Mouse (Mus musculus): ENCODE results near the gene Btnl2.
A peak's percentile ranks its signal among the peaks of the same experiment; 100 is the strongest.
"Not testable (repeated sequence)": the region's sequence is repeated elsewhere in the genome, so short reads cannot be mapped to it uniquely, and the experiment has no call there.

Gene Btnl2

DNA sequence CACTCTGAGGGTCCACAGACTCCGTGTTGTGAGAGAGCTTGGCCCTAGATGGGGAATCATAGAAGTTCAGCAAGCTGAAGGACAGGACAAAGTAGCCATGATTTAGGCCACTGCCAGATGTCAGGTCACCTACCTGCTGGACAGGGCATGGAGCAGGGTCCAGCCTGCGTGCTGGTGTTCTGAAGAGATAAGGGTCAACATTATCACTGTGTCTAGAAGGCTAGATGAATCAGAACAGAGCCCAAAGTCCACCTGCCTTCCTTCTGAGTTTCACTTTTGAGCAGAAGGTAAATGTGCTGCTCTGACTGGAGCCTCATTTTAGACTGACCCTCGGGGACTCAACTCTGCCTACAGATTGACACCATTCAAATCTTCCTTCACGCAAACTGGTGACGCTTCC is at the start of gene Btnl2:
Gene Btnl2 (plus strand): TSS at position 284 of the 400 bp plus-strand sequence.
- DNase-seq (ENCODE audit: low read depth in 2 of 2, low spot score in 2 of 2), result no peak

DNA sequence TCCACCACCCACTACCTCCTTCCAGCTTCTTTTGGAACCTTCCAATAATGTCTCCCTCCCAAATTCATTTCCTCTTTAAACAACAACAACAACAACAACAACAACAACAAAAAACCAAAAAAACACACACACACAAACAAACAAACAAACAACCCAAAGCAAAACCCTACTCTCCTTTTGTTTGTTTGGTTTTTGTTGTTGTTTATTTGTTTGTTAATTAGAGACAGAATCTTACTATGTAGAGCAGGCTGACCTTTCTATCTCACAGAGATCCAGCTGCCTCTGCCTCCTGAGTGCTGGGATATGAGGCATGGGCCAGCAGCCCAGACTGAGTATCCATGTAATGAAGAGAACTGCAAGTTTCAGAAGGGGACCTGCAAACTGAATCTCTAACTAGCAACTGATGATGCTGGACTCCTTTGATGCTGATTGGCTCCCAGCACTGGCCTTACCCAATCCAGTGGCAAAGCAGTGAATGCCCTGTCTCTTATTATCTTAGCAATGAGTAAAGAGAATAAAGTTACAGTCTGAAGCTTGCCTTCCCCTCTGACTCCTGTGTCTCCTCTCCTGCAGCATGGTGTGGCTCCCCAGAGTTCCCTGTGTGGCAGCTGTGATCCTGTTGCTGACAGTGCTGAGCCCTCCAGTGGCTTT is 49.1 kb upstream of the Btnl2 start, which contains the start of gene H2-Eb1:
Gene H2-Eb1 (plus strand): TSS at position 488 of the 651 bp plus-strand sequence.
- DNase-seq (ENCODE audit: low read depth in 2 of 2, low spot score in 2 of 2), result peak; percentile 76 to 88

DNA sequence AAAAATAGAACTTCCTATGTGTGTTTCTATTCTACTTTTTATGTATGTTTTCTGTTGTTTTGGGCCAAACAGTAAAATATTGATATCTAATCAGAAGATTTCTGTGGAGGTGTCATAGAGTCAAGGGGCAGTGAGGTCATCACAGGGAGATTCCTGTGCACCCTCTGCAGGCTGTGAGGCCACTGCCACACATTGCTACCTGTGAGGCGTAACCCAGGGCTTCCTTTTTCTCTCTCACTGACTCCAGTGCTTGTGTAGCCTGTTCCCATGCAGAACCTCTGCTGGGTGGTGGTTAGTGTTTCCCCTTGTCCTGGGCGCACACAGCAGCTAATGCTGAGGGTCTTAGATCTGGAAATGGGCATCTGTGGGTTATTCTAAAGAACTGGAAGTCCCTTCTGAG is 48.2 kb upstream of the Btnl2 start:
- DNase-seq (ENCODE audit: low read depth in 2 of 2, low spot score in 2 of 2), result no peak

DNA sequence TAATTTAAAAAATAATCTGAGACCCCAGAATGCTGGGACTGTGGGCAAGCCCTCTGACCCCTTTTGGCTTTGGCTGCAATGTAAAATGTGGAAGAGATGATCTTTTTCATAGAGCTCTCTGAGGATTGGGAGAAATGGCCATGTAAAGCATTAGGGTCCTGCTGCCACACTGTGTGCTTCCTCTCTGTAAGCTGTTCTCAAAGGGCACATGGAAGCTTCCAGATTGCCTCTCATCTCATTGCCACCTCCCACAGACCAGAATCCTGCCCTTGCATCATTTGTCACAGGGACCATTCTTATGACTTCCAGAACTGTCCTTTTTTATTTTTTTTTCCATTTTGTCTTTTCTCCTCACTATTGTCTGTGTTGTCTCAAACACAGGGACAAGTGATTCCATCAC is 47.4 kb upstream of the Btnl2 start:
- DNase-seq (ENCODE audit: low read depth in 2 of 2, low spot score in 2 of 2), result no peak

DNA sequence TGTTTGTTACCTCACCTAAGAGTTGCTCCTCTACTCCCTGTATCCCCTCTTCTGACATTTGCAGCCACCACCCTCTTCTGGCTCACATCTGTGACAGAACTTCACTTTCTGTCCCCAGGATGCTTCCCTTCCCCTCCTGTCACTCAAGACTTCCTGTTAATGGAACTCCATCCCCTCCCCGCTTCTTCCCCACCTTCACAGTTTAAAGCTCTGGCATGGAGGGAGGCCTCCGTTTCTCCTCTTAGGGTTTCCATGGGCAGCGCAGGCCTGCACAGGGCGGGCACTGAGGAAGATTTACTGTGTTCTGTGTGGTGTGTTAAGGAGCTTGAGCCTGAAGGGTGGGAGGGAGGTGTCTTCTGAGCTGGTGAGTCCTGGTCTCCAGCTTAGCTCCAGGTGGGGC is 46.5 kb upstream of the Btnl2 start:
- DNase-seq (ENCODE audit: low read depth in 2 of 2, low spot score in 2 of 2), result no peak

DNA sequence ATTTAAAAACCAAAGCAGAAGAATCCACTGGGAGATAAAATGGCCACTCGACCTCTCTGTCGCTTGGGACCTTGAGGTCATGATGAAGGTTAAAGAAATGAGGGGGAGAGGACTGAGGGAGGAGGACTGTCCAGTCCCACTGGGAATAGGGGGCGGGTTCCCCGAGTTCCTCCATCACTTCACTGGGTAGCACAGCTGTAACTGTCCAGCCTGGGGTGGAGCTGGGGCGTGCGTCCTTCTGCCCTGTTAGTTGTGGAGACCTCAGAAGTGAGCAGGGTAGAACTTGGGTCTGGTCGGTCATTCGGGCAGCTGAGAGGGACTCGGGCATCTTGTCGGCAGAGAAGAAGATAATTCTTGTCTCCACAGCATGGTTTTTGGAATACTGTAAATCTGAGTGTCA is 45.4 kb upstream of the Btnl2 start:
- DNase-seq (ENCODE audit: low read depth in 2 of 2, low spot score in 2 of 2), result no peak

DNA sequence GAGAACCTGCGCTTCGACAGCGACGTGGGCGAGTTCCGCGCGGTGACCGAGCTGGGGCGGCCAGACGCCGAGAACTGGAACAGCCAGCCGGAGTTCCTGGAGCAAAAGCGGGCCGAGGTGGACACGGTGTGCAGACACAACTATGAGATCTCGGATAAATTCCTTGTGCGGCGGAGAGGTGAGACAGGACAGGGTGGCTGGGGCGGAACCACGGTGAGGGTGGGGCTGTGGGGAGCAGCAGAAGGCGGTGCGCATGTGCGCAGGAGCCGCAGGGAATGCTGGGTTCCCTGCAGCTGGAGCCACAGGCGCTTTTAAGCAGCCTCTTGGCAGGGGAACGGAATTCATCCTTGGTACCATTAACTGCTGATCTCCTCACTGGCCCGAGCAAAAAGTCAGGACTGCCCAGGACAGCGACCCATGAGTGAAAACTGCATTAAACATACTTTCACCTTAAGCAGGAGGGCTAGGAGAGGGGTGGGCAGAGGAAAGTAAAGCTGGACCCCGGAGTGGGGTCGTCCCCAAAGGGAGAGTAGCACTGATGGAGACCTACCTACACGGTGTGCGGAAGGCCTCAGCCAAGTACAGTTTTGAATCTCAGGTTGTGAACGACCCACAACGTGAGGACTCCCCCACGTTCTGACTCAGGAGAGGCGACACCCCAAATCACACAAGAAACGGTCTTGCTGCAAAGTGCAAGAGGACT is 44.8 kb upstream of the Btnl2 start:
- DNase-seq (ENCODE audit: low read depth in 2 of 2, low spot score in 2 of 2), result no peak

DNA sequence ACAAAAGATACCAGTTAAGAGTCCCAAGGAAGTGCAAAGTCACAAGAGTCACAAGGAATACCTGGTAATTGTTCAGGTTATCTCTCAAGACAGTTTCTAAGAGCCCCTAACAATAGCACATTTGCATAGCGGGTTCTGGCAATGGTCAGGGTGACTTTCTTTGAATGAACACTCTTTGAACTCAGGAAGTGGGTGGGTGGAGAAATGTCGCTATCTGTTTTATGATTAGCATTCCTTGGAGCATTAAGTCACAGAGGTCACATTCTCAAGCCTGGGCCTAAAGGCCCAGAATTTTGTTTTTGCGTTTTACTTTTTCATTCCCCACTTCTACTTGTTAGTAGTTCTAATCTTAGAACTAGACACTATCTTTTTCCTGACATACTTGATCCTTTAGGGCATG is 44.1 kb upstream of the Btnl2 start:
- not testable (repeated sequence) for DNase-seq (ENCODE audit: low read depth in 2 of 2, low spot score in 2 of 2)

DNA sequence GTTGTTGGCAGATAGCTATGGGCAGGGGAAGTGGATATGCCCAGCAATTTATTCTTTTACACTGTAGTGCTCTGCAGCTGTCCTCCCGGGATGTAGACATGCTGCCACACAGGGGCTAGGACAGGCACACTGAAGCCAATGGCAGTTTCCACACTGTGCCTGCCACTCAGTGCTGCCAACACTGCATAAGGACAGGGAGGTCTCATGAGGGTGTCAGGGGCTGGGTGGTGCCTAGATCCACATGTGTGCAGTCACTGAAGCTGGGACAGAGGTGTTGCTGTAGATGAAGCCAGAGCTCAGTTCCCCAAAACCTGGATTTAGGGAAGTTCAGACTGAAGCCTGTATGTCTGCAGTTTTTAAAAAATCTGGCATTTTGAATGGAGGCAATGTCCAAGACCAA is 42.4 kb upstream of the Btnl2 start:
- DNase-seq (ENCODE audit: low read depth in 2 of 2, low spot score in 2 of 2), result no peak

DNA sequence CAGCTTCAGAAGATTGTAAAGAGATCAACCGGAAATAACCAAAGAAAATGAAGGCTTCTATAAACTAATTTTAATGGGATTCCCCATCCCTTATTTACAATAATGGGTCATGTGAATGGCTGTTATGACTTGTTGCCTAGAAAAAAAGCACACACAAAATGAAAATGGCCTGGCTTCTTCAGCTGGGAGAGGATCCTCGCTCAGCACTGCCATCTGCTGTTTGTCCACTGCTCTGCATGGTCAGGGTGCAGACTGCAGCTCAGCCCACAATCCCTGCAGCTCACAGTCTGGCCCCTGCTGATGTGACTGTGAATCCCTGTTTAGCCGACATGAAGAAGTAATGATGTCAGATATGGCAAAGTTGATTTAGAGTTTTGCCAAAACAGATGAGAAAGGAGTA is 41.2 kb upstream of the Btnl2 start:
- DNase-seq (ENCODE audit: low read depth in 2 of 2, low spot score in 2 of 2), result peak; percentile 72 to 88

DNA sequence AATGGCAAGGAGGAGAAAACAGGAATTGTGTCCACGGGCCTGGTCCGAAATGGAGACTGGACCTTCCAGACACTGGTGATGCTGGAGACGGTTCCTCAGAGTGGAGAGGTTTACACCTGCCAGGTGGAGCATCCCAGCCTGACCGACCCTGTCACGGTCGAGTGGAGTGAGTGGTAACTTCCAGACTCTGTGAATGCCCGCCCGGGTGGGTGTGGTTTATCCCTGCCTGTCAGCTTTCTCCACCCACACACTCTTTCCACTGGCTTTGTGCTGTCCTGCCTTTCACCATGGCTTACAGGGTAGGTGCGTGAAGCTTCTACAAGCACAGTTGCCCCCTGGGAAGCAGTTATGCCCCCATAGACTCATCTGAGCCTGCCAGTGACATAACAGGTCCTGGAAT is 40.3 kb upstream of the Btnl2 start:
- DNase-seq (ENCODE audit: low read depth in 2 of 2, low spot score in 2 of 2), result no peak

DNA sequence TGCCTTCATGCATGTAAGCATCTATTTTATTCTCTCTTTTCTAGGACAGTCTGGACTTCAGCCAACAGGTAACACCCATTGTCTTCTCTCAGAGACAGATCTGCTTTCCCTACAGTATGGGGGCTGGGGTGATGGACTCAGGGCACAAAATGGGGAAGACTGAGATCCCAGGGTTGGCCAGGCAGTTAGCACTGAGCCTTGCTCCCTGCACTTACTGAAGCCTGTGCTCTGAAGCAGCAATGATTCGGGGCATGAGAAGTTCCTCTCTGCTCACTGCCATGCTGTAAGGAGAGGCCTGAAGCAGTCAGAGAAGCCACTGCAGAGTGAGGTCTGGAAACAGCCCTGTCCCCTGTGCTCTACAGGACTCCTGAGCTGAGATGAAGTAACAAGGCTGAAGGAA is 39.1 kb upstream of the Btnl2 start:
- DNase-seq (ENCODE audit: low read depth in 2 of 2, low spot score in 2 of 2), result no peak

DNA sequence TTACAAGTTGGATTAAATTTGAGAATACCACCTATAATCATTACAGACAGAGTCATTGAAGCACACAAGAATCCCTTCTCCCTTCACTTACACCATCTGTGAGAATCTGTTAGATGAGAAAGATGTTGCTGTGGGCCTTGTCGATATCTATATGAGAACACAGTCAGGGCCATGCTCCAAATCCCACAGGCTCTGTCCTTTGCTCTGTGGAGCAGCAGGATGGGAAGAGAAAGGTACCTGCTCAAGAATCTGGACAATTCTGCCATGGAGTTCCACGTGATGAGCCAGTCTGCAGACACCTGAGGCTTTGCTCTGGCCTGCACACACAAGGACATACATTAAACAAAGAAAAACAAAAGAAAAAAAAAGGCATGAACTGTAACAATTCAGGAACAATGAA is 37.9 kb upstream of the Btnl2 start:
- DNase-seq (ENCODE audit: low read depth in 2 of 2, low spot score in 2 of 2), result no peak

DNA sequence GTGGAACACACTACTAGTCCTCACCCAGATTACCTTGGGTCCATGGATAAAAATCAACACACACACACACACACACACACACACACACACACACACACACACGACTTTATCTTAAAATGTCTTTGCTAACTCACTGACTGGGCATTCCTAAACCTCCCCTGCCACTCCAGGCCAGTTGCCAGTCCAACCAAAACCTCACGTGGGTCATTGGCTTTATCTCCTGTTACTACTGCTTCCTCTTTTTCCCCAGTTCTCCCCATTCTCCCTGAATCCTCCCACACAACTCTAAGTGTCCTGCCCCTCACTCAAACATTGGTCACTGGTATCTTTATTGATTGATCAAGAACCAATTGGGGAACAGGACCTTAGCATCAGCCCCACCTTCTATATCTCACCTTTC is 37.3 kb upstream of the Btnl2 start:
- no peak for DNase-seq (ENCODE audit: low read depth in 2 of 2, low spot score in 2 of 2)

DNA sequence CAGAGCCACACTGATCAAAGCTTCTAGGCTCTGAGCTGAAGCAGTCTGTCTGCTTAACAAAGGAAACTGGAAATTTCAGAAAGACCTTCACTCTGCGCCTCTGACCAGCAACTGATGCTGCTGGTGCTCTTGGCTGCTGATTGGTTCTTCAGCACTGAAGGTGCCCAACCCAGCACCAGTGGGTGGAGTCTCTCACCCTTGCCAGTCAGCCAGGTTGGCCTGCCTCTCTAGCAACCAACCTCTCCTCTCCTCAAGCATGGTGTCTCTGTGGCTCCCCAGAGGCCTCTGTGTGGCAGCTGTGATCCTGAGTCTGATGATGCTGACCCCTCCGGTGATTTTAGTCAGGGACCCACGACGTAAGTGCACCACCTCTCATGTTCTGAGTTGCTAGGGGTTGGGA is 29.2 kb upstream of the Btnl2 start, which contains the start of gene H2-Eb2:
Gene H2-Eb2 (plus strand): TSS at position 230 of the 400 bp plus-strand sequence.
- DNase-seq (ENCODE audit: low read depth in 2 of 2, low spot score in 2 of 2), result no peak

DNA sequence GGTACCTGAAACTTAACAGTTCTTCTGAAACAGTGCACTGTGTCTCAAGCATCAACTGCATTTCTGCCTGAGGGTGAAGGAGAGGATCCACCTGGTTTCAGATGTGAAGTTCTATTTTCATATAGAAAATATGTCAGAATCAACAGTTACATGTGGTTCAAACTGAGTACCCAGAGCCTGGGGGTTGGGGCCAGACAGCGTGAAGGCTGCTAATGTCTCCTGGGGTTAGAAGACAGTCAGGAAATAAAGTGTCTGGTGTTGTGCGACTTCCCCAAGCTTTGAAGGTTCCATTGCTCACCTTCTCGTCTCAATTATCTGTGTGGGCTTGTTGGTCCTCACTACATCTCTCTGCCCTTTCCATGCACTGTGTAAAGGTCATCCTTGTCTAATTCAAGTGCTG is 28.2 kb upstream of the Btnl2 start:
- no peak for DNase-seq (ENCODE audit: low read depth in 2 of 2, low spot score in 2 of 2)

DNA sequence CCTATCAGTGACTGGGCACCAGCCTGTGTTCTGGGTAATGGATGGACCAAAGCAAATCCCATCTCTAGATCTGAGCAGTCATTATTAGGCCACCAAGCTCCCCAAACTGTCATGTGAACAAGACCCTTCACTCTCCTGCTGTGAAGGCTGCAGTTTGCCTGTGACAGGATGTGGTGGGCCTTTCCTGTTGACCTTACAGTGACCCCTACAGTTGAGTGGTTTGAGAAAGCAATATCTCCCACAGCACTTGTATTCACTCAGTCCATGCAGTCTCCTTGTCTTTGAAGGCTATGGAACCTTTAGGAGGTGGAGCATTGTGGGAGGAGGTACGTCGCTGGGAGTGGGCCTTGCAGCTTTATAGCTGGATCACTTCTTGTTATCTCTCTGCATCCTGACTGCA is 24.8 kb upstream of the Btnl2 start:
- DNase-seq (ENCODE audit: low read depth in 2 of 2, low spot score in 2 of 2), result peak in 1 of 2 experiments; percentile 66

DNA sequence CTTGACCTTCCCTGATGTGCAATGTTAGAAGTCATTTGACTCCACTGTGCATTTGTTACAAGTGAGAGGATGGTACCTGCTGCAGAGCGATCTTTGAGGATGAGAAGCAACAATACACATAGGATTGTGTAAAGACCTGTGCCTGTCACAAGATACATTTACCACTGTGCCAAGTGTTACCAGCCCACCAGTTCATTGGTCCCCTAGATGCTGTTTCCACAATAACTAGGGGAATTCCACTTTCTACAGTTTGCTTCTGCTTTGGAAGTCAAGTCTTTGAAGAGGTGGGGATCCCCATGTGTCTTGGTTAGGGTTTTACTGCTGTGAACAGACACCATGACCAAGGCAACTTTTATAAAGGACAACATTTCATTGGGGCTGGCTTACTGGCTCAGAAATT is 23.4 kb upstream of the Btnl2 start:
- no peak for DNase-seq (ENCODE audit: low read depth in 2 of 2, low spot score in 2 of 2)

DNA sequence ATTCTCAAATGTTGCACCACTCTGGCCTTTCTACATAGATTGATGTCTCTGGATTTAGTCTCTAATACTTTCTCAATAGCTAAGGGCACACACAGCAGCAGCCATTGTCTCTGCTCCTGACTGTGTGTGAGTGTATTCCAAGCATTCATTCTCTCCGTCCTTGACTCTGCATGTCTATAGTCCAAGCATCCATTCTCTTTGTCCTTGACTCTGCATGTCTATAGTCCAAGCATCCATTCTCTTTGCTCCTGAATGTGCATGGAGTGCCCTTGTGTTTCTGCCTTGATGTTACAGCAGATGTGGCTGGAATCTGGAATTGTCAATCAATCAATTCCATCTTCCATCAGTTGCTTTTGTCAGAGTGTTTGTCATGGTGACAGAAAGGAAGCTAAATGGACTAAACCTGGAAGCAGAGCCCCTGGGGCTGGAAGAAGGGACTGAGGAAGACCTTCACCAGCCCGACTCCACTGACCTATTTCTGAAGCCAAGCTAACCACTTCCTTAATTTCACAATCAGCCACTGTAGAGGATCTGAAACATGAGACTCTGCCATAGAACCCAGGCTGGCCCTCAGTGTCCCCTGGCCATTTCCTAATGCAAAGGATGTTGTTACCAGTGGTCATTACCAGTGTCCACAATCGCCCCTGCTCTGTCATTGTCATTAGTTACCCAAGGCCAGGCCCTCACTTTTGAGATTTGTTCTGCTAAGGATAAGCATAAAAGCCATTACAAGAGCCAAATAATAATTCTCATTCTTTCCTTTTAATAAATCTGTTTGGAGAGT is 13.8 kb upstream of the Btnl2 start:
- no peak for DNase-seq (ENCODE audit: low read depth in 2 of 2, low spot score in 2 of 2)

DNA sequence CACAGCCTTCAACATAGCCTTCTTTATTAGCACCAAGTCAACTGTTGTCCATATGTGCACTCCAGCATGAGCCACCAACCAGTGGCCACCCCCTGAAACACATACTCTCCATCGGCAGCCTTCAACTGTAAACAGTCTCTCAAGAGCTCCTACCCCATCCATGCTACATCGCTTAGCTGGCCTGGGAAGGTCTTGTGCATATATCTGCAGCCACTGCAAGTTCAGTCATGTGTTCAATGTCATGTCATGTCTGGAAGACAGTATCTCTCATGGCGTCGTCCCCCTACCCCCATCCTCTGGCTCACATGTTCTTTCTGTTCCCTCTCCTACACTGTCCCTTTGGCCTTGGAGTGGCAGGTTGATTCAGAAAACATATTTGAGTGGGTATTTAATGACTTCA is 9.7 kb upstream of the Btnl2 start:
- DNase-seq (ENCODE audit: low read depth in 2 of 2, low spot score in 2 of 2), result no peak

DNA sequence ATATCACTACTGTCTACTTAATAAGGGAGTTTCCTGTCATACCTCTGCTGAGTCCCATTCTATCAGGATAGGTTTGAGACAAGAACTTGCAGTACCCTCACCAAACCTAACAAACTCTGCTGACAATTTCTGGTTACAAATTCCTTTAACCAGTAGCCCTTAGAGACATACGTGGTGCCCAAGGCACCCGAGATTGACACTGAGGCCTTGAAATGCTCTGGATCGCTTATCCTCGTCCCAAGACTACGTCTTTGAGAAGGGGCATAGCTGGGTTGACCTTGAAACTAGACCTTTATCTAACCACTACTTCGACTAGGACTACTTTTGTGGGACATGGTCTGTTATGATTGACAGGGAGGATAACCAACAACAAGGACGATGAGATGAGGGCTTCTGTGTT is 9.1 kb upstream of the Btnl2 start:
- no peak for DNase-seq (ENCODE audit: low read depth in 2 of 2, low spot score in 2 of 2)

DNA sequence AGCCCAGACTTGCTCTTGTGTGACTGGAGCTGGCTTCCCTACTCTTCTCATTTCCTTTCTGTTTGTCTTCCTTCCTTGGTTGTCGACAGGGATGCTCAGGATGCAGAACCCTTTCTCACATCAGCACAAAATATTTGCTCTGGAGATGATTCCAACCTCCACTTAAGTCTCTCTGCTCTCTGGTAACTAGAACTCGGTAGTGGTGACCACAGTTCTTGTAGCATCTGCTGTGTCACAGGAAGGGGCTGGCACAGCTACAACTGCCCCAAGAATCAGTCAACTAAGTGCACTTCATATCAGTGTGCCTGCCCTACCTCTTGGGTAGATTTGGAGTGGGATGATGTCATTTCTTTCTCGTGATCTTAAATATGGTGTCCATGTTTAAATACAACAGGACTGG is 8.6 kb upstream of the Btnl2 start:
- no peak for DNase-seq (ENCODE audit: low read depth in 2 of 2, low spot score in 2 of 2)

Measured in CD8-positive naive resting alpha-beta T cell, adult 2 months (primary cell).